Mouse (Mus musculus): ENCODE results near the gene Idnk.

Gene Idnk

DNA sequence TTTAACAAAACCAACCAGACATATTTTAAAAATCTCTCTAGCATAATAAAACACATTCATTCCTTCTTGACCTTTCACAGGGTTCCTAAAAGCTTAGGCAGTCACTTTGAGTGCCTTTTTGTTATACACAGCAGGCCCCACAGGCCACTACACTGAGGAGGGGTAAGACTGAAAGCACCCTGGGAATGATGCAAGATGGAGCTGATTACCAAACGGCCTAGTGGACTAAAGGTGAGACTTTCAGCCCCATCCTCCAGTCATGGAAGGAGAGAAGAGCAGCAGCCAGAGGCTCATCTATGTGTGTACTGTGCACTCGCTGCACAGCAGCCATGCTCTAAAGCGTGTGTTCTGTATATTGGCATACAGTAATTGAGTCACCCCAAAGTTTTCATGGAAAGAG, 37.5 kb downstream of the Idnk start:
- DNase-seq (ENCODE audit: low spot score), result no peak

DNA sequence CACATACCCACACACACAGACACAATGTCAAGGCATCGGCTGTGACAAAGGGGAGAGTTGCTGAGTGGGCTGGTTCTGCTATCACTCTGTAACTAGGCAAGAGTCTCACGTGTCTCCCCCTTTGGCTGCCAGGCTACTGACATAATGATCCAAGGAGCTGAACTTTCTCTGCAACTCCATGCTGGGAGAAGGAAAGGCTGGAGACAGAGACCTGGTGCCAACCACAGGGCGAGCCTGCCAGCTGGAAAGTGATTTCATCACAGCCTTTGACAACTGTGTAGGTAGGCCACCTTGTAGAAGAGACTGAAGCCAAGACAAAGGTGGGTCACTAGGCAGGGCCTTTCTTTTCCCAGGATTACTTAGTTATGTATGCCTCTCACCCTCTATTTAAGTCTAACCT, 39.8 kb downstream of the Idnk start:
- no peak for DNase-seq (ENCODE audit: low spot score)

DNA sequence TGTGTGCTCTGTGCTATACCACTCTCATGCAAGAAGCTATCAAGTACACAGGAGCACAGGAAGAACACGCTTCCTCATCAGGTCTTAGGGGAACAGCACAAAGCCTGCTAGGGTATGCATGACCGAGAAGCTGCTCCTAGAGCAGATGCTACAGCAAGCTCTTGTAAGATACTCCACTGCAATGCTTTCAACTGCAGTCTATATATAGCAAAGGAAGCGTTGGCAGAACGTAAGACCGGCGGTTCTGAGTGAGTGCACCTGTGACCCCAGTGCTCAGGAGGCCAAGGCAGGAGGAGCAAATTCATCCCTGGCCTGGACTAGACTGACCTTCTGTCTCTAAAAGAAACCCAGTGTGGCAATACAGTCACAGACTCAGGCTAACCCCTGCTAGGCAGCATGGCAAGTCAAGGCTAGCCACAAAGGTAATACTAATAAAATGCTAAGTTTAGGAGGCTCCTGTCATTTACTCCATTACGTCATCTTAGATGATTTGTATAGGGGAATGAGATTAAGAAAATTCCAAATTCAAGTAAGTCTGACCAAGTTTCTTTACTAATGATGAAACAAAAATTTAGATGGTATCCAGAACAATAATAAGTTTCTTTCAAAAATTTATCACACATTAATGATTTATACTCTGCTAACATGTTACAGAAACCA, 40.7 kb downstream of the Idnk start:
- DNase-seq (ENCODE audit: low spot score), result no peak

DNA sequence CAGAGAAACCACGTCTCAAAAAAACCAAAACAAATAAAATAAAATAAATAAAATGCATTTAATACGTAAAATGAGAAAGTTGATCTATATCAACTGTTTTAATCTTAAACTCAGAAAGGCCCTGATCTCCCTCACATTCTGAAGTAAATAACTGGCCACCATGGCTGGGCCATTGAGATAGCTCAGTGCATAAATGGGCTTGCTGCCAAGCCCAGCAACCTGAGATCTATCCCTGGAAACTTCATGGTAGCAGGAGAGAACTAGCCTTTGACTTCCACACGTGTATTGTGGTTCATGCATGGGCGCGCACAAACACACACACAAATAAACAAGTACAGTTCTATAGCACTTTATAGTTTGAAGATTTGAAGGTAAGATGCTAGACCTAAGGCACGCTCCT, 43.9 kb downstream of the Idnk start:
- no peak for DNase-seq (ENCODE audit: low spot score)

DNA sequence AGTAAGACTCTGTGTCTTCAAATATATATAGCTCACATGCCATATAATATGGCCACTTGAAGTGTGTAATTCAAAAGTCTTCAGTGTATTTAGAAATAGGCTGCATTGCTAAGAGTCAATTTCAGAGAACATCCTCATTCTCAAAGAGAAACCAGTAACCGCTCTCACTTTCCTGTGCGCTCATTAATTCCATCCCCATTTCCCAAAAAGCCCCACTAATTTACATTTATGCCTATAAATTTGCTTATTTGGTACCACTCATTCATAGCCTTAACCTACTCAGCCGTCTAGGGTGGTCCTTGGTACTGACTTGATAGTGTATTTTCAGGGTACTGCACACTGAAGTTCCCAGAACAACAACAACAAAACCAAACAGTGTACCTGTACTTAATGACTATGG, 44.5 kb downstream of the Idnk start:
- DNase-seq (ENCODE audit: low spot score), result no peak

DNA sequence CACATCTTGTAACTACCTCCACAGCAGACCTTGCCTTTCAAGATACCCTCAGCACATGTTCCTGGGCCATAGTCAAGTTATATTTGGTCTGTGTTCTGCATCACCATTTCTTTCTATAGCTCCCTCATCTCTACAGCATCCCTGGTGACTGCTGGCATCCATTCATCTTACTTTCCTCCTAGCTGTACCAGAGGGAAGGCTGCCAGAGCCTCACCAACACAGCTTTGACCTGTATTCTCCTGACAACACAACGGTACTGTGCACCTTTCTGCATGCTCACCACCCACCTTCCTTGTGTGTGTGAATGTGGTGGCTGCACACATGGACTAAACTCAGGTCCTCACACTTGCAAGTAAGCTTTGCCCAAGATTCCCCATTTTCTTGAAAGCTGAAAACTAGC, 45.5 kb downstream of the Idnk start:
- DNase-seq (ENCODE audit: low spot score), result no peak

DNA sequence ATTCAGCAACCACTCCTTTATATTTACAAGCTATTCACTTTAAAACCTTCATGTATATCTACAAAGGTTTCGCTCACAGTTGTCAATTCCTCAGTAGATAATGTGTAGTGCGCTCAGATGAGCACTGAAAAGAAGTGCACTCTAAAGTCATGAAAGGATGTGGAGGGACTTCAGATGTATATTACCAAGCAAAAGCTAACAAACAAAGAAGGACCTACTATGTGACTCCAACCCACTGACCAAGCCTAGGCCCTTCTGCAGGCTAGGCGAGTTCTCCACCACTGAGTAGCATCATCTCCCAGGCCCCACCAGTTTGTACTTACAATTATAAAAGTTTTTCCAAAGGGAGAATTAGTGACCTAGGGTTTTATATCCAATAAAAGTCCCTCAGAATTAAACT, 46.8 kb downstream of the Idnk start:
- DNase-seq (ENCODE audit: low spot score), result no peak

DNA sequence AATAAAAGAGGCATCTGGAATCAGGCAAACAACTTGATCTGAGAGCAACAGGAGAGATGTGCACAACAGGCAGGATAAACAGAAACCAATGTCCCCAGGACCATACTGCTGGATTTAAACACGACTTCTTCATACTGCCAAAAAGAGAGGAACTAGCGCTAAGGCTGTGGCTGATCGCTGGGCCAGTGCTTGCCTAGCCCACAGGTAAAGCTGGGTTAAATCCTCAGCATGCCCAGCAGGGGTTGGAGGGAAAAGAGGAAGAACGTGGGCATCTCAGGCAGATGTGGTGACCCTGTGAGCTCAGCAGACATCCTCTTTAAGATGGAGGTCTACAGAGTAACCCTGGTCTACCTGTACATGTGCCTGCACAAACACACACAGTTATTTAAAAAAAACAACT, 47.5 kb downstream of the Idnk start:
- no peak for DNase-seq (ENCODE audit: low spot score)

DNA sequence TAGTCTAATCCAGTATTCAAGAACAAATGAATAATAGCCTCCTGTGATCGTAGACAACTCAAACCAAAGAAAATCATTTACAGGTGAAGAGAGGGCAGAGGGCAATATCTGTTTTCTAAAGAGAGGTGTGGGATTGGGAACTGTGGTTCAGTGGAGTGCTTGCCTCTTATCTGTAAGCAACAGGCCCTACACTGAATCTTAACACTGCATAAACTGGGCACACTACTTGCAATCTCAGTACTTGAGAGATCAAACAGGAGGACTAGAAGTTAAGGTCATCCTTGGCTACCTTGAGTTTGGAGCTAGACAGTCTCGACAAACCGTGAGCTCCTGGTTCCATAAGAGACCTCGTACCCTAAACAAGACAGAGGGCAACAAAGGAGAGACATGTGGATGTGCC, 48.6 kb downstream of the Idnk start:
- DNase-seq (ENCODE audit: low spot score), result no peak

DNA sequence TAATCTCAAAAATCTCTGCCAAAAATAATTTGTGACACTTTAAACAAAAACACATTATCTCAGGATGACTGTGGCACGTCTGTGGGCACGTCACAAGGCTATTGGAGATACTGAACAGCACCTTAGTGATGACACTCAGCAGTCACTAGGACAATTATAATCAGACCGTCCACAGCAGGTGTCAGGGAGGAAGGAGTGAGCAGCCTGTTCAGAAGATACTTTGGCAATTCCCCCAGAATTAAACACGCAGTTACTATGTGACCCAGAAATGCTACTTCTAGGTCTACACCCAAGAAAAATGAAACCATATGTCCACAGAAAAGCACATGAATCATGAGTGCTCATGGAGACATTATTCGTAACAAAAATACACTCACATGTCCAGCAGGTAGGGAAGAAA, 53.0 kb downstream of the Idnk start:
- DNase-seq (ENCODE audit: low spot score), result no peak

DNA sequence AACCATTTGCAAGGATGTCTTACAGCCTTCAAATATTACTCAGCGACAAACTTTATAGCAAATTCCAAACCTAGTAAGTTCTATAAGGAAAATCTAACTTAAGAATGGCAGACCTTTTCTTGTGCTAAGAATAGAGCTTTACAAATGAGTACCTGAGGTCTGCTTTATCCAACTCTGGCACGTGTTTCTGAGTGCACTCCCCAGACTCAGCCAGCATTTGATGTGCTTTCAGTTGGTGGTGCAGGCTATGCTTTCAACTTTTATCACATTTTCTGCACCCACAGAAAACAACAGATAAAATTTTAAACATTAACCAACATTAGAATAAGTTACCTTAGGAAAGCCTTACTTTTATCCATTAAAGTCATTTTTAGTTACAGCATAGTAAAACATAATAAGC, 55.1 kb downstream of the Idnk start:
- DNase-seq (ENCODE audit: low spot score), result no peak

DNA sequence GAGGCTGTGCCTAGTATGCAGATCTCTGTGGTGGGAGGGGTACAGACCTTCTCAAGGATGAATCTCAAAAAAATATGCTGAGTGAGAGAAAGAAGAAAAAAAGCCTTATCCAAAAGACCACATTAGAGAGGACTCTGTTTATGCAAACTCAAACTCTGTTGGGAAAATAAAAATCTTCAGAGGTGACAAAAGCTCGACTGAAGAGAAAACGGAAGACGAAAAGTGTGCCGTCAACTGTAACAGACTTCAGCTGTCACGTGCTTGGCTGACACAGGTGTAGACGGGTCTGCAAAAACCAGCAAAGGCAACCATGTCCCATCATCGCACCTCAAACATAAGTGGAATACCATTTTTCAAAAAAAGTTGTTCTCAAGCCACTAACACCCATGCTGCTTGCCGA, 56.4 kb downstream of the Idnk start:
- DNase-seq (ENCODE audit: low spot score), result no peak

Data from ovary, adult 18-20 months (tissue).